Mouse (Mus musculus): ENCODE measurements around the gene Ehd1.

Gene Ehd1

GRCm38 (mm10) chr19:6260946-6261345 is 15.6 kb upstream of the Ehd1 start:
- DNase-seq (ENCODE audit: low spot score): no peak

GRCm38 (mm10) chr19:6261379-6261778 is 15.1 kb upstream of the Ehd1 start:
- no peak for DNase-seq (ENCODE audit: low spot score)

GRCm38 (mm10) chr19:6262222-6262621 is 14.3 kb upstream of the Ehd1 start:
- DNase-seq (ENCODE audit: low spot score): peak; percentile 76

- no peak for DNase-seq (ENCODE audit: low spot score)
Measured at GRCm38 (mm10) chr19:6262839-6263433, 13.6 kb upstream of the Ehd1 start.

GRCm38 (mm10) chr19:6264200-6264599 is 12.3 kb upstream of the Ehd1 start:
- DNase-seq (ENCODE audit: low spot score): no peak

GRCm38 (mm10) chr19:6264945-6265344 is 11.6 kb upstream of the Ehd1 start:
- DNase-seq (ENCODE audit: low spot score): no peak

- no peak for DNase-seq (ENCODE audit: low spot score)
Measured at GRCm38 (mm10) chr19:6265727-6266182, 10.8 kb upstream of the Ehd1 start.

GRCm38 (mm10) chr19:6267306-6268169 is 9.0 kb upstream of the Ehd1 start:
- no peak for DNase-seq (ENCODE audit: low spot score)

- peak; percentile 95 for DNase-seq (ENCODE audit: low spot score)
Measured at GRCm38 (mm10) chr19:6268170-6268528, 8.4 kb upstream of the Ehd1 start.

- no peak for DNase-seq (ENCODE audit: low spot score)
Measured at GRCm38 (mm10) chr19:6268670-6269132, 7.8 kb upstream of the Ehd1 start.

GRCm38 (mm10) chr19:6269798-6270475 is 6.6 kb upstream of the Ehd1 start:
- no peak for DNase-seq (ENCODE audit: low spot score)

- no peak for DNase-seq (ENCODE audit: low spot score)
Measured at GRCm38 (mm10) chr19:6270661-6271060, 5.9 kb upstream of the Ehd1 start.

GRCm38 (mm10) chr19:6271206-6271605 is 5.3 kb upstream of the Ehd1 start:
- no peak for DNase-seq (ENCODE audit: low spot score)

- no peak for DNase-seq (ENCODE audit: low spot score)
Measured at GRCm38 (mm10) chr19:6272053-6272452, 4.5 kb upstream of the Ehd1 start.

- DNase-seq (ENCODE audit: low spot score): no peak
Measured at GRCm38 (mm10) chr19:6272738-6273137, 3.8 kb upstream of the Ehd1 start.

GRCm38 (mm10) chr19:6273592-6273991 is 2.9 kb upstream of the Ehd1 start:
- no peak for DNase-seq (ENCODE audit: low spot score)

GRCm38 (mm10) chr19:6273998-6274608 is 2.4 kb upstream of the Ehd1 start:
- DNase-seq (ENCODE audit: low spot score): no peak

GRCm38 (mm10) chr19:6275740-6276389 is 660 bp upstream of the Ehd1 start:
- DNase-seq (ENCODE audit: low spot score): peak; percentile 32

GRCm38 (mm10) chr19:6277661-6278438 is 1.3 kb downstream of the Ehd1 start:
- DNase-seq (ENCODE audit: low spot score): peak; percentile 77

GRCm38 (mm10) chr19:6278439-6279073 is 2.0 kb downstream of the Ehd1 start:
- no peak for DNase-seq (ENCODE audit: low spot score)

Measured in embryo, embryonic 10 days (tissue).